Mouse (Mus musculus) forebrain, embryonic 14.5 days (tissue): ENCODE data around the gene Rad51b. TPM values are rescaled to one million over a fixed set of nuclear protein-coding genes. Genes with fewer than 3 reads are reported as not detected.

Experiments
- ATAC-seq: fragments of 200-750 bp; cut with Nextera tagmentation; 2 replicates; pipeline ENCODE4 v1.8.0; 2017; ENCODE audit warnings: mild to moderate bottlenecking, moderate library complexity
- DNase-seq: peaks from one replicate; pipeline ENCODE4 v3.0.0-alpha.2; 2015; ENCODE audit warnings: low spot score
- H3K27ac ChIP-seq: fragments of 300-500 bp; sonication (generic); 2 replicates; pipeline ENCODE4 v1.5.1; 2014; ENCODE audit warnings: low read depth, mild to moderate bottlenecking, control low read depth, low read length, moderate library complexity
- H3K27me3 ChIP-seq: fragments of 300-500 bp; sonication (generic); replicated peaks from 2 replicates; pipeline ENCODE4 v1.6.1; 2014; ENCODE audit warnings: low read length, control low read depth, mixed read lengths; ENCODE audit not compliant: control insufficient read depth, insufficient read depth
- H3K36me3 ChIP-seq: fragments of 300-500 bp; sonication (generic); 2 replicates; pipeline ENCODE4 v1.6.1; 2014; ENCODE audit warnings: low read length, control low read depth; ENCODE audit not compliant: control insufficient read depth, insufficient read depth
- H3K4me1 ChIP-seq: fragments of 300-500 bp; sonication (generic); 2 replicates; pipeline ENCODE4 v1.6.1; 2014; ENCODE audit warnings: antibody characterized with exemption, low read length, control low read depth; ENCODE audit not compliant: control insufficient read depth, insufficient read depth
- H3K4me2 ChIP-seq: fragments of 300-500 bp; sonication (generic); 2 replicates; pipeline ENCODE4 v1.6.1; 2014; ENCODE audit warnings: mild to moderate bottlenecking, control low read depth, low read length
- H3K4me3 ChIP-seq: fragments of 300-500 bp; sonication (generic); 2 replicates; pipeline ENCODE4 v1.5.1; 2014; ENCODE audit warnings: low read depth, low read length, control low read depth
- H3K9ac ChIP-seq: fragments of 300-500 bp; sonication (generic); 2 replicates; pipeline ENCODE4 v1.6.1; 2014; ENCODE audit warnings: mild to moderate bottlenecking, low read length, control low read depth, moderate library complexity
- H3K9me3 ChIP-seq: fragments of 300-500 bp; sonication (generic); replicated peaks from 2 replicates; pipeline ENCODE4 v1.6.1; 2016; ENCODE audit warnings: low read length, control low read depth, mixed read lengths; ENCODE audit not compliant: control insufficient read depth
- WGBS: fragments of 180-500 bp; shearing (Covaris S2); extraction: QIAGEN DNeasy Blood & Tissue Kit; methylation state at CpG from one replicate; pipeline ENCODE4 v1.1.7; 2014; 5-methylcytosine and 5-hydroxymethylcytosine counted together
- polyA plus RNA-seq: library from polyadenylated mRNA; unstranded; fragments of >200 nt; fragmentation: Nextera tagmentation; extraction: Ambion mirVana; gene quantifications from 2 replicates; pipeline ENCODE4 v1.2.1, GENCODE M21; 2014

The Rad51b gene
- polyA plus RNA-seq, 1 experiment from 2014 or later: 3.5 TPM

DNA sequence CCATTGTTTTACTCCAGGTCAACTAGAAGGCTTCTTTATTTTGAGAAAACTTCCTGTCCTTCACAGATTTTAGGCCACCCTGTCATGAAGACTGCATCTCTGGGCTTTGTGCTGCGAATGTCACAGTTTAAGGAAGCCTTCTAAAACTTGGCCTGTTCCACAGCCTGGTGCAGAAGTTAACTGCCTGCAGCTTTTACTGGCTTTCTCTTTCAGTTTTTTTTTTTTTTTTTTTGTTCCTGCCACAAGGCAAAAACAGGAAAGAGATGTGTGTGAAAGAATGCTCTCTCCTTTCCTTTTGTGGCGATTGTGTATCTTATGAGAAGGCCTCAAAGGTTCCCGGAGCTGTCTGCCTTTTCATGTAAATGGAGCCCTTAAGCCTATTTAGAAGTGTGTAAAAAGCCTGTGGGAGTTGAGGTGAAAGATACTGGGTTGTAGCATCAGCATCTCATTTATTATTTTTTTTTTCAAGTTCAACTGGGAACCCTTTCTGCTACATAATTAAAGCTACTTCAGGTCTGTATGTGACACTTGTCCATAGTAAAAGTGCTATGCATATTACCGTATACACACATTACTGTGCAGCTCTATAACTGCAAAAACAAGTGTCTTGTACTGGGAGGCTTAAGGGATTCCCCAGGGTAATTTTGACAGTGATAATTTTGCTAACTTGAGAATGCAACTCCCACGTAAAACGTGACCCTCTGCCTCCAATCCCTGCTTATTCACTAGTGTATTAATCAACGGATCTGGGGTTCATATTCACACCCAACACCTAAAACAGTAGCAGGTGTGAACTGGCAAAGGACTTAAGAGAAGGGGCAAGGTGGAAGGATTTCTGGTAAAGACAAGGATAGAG is 328.8 kb downstream of the Rad51b start:
- Histone ChIP-seq H3K27ac (no peak overlapping the region), H3K36me3 (no peaks in the 10 kb centered on the region), H3K4me1 (peaks cover 15% of the 10 kb centered on the region; the same call in 1 of the 2 replicates), H3K4me3 (no peak overlapping the region), H3K4me2 (no peak overlapping the region), H3K9ac (no peak overlapping the region), H3K27me3 (no peaks in the 10 kb centered on the region), H3K9me3 (no peaks in the 10 kb centered on the region)
- DNase-seq: no peak
- WGBS: 7% methylated on average over 7 of the region's 7 CpGs
- ATAC-seq: no peak

GRCm38 (mm10) chr12:79626555-79627080 is 329.5 kb downstream of the Rad51b start:
- DNase-seq (no peak), ATAC-seq (no peak)
- Histone ChIP-seq H3K9me3 (no peaks in the 10 kb centered on the region), H3K27ac (no peak overlapping the region), H3K9ac (no peak overlapping the region), H3K36me3 (no peaks in the 10 kb centered on the region), H3K4me1 (peaks cover 15% of the 10 kb centered on the region; the same call in 1 of the 2 replicates), H3K27me3 (no peaks in the 10 kb centered on the region), H3K4me3 (no peak overlapping the region), H3K4me2 (no peak overlapping the region)
- 42% methylated on average over 4 of the region's 4 CpGs for WGBS

DNA sequence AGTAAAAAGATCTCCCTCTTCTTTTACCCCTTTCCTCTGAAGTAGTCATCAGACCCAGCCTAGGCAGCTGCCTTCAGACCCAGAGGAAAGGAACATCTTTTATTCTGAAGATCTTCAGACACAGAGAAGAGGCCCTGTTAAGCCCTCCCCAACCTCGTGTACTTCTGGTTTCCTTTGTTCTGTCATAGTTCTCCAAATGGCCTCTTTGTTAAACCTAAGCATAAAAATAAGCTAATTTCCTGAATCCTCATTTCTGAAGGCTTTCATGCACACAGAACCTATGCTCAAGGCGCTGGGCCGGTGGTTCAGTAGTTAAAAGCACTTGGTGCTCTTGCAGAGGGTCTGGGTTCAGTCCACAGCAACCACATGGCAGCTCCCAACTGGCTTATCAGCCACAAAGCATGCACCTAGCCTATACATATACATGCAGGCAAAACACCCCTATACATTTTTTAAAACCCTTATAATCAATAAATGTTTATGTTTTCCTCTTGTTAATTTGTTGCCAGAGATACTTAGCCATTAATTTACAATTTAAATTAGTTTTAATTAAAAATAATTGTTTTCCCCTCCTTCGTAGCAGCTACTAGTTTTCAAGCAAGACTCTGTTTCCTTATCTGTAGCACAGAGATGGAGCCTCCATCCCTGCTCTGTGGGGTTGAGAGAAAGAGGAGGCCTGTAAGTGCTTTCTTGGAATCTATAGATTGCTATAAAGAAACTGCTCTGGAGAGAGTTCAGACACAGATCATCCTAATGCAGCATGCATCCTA is 330.5 kb downstream of the Rad51b start:
- Histone ChIP-seq H3K4me1 (peaks cover 15% of the 10 kb centered on the region; the same call in 1 of the 2 replicates), H3K4me3 (no peak overlapping the region), H3K9ac (no peak overlapping the region), H3K27me3 (no peaks in the 10 kb centered on the region), H3K9me3 (no peaks in the 10 kb centered on the region), H3K4me2 (no peak overlapping the region), H3K27ac (no peak overlapping the region), H3K36me3 (no peaks in the 10 kb centered on the region)
- DNase-seq (no peak), ATAC-seq (no peak)
- 26% methylated on average over 4 of the region's 4 CpGs for WGBS

DNA sequence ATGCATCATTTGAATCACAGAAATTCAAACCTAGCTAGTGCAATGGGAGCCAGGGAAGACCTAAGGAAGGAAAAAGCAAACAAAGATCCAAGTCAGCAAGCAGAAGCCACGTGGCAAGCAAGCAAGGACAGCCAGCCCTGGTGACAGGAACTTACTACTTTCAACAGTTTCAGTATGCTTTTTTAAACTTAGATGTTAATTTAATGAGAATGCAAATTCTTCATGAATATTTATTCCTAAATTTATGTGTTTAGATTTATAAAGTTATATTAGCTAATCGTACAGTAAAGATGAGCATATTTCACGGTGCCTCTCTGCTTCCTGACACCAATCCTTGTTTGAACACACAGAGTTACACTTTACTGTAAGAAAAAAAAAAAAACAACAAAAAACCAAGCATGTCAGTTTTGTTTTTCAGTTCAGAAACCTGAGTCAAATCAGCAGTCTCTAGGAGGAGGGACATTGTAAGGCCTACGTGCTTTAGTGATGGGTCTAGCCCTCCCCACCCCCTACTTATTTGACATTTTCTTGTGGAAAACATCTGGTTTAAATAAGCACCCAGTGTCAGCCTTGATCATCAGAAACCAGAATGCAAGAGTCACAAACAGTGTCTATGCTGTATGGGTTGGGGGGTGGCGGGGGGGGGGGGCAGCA is 331.2 kb downstream of the Rad51b start:
- 66% methylated on average over 5 of the region's 5 CpGs for WGBS
- Histone ChIP-seq H3K36me3 (no peaks in the 10 kb centered on the region), H3K4me3 (no peak overlapping the region), H3K9me3 (no peaks in the 10 kb centered on the region), H3K27ac (no peak overlapping the region), H3K9ac (no peak overlapping the region), H3K27me3 (no peaks in the 10 kb centered on the region), H3K4me1 (peaks cover 15% of the 10 kb centered on the region; the same call in 1 of the 2 replicates), H3K4me2 (no peak overlapping the region)
- ATAC-seq (no peak), DNase-seq (no peak)

DNA sequence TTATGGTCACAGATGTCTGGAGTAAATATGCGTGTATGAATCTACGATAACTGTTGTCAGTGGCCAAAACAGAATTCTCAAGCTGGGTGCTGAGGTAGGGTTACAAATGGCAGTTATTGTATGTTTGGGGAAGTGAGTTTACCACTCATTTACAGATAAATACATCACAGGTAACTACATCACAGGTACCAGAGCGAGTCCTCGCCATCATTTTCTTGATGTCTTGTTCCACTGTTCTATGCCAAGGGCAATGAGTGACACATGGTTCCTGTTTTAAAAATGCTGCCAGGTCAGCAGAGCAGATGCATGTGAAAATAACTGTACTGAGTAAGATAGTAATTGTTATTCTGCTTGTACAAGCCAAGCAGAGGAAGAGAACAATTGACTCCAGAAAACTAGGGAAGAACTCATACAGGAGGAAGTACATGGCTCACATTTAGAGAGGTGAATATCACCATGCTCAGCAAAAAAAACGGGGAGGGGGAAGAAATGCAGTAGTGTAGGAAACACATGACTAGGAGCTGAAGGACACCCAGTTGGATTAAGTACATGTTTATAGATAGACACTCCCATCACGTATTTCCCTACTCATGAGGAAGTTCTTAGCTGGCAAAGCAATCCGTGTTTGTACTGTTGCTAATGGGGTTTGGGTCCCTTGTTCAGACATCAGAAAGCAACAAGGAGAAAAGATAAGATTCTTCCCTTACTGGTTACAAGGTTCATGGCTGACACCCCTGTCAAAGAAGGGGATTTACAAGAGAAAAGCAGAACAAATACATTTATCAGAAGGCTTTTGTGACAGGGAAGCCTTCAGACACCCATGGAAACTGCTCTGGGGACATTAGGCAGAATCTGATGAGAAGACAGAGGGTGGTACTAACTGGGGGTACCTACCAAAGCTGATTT is 333.1 kb downstream of the Rad51b start:
- ATAC-seq: no peak
- no peaks in the 10 kb centered on the region for H3K9me3 ChIP-seq
- H3K4me1 ChIP-seq: peaks cover 15% of the 10 kb centered on the region; the same call in 1 of the 2 replicates
- no peak overlapping the region for H3K9ac ChIP-seq
- no peaks in the 10 kb centered on the region for H3K36me3 ChIP-seq
- no peak overlapping the region for H3K27ac ChIP-seq
- WGBS: 92% methylated on average over 7 of the region's 7 CpGs
- H3K27me3 ChIP-seq: no peaks in the 10 kb centered on the region
- no peak overlapping the region for H3K4me3 ChIP-seq
- no peak for DNase-seq
- H3K4me2 ChIP-seq: no peak overlapping the region

DNA sequence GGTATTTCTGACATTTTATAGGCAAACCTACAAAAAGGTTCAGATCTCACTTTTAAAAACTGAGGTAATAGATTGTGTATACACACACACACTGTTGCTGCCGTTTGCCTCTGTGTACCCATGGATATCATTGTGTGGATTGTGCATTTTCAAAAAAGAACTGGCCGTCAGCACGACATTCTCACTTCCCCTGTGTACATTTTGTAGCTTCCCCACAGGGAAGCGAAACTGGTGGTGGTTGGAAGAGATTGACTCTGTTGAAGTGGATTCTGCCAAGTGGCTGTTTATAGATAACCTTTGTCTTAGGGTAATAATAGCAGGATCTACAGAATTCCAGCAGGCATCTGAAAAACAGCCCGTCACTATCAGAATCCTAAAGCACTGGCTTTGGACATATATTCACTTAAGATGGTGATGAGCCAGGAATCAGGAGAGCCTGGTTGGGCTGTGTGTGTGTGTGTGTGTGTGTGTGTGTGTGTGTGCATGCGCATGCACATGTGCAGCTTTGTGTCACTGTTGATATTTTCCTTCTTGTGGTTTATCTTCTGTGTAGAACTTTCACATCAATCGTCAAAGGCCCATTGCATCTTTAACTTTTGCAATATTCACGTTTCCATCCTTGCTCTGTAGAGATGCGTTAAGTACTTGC is 336.5 kb downstream of the Rad51b start:
- no peak overlapping the region for H3K4me3 ChIP-seq
- no peak overlapping the region for H3K27ac ChIP-seq
- no peaks in the 10 kb centered on the region for H3K36me3 ChIP-seq
- DNase-seq (no peak), ATAC-seq (no peak)
- H3K9ac ChIP-seq: no peak overlapping the region
- no peaks in the 10 kb centered on the region for H3K27me3 ChIP-seq
- H3K4me2 ChIP-seq: no peak overlapping the region
- H3K9me3 ChIP-seq: no peaks in the 10 kb centered on the region
- H3K4me1 ChIP-seq: no peaks in the 10 kb centered on the region
- 82% methylated on average over 9 of the region's 9 CpGs for WGBS

DNA sequence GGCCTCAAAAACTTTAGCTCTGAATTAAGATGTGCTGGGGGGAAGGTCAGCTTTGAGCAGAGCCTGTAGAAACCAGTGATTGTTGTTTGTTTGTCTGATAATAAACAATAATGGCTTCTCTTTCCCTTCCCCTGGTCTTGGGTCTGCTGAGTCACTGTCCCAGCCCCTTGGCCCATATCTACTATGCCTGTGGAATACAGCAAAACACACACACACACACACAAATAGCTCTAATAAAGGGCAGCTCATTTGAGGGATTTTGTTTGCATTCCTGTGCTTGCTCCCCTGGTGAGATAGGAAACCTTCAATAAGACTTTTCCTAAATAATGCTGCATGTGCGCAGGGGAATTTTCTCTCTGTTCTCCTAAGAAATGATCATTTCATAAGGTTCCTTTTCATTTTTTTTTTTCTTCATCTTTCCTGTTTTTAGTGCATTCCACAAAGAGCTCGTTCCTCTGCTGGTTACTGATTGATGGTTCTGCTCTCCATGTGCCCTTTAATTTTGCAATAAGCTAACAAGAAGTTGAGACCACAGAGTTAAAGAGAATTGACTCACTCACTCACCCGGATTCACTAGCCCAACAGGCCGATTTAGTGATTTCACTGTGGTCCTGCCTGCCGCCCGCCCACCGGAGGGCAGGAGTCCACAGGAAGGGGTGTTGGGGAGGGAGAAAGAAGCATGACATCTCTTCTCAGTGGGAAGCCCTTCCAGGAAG is 344.6 kb downstream of the Rad51b start:
- 39% methylated on average over 7 of the region's 7 CpGs for WGBS
- Histone ChIP-seq H3K27me3 (no peaks in the 10 kb centered on the region), H3K36me3 (no peaks in the 10 kb centered on the region), H3K27ac (no peak overlapping the region), H3K4me1 (0 out of 2 replicates have a peak, but pooled peaks cover 2% of the 10 kb centered on the region), H3K4me2 (no peak overlapping the region), H3K9ac (no peak overlapping the region), H3K9me3 (no peaks in the 10 kb centered on the region), H3K4me3 (no peak overlapping the region)
- DNase-seq: peak; percentile 14
- no peak for ATAC-seq
